Mouse (Mus musculus): Measurements from ENCODE around the gene Taf11. TPM values are rescaled to one million over a fixed set of nuclear protein-coding genes. Genes with fewer than 3 reads are reported as not detected.

The Taf11 gene
- polyA plus RNA-seq, 1 experiment from 2014 or later, result 60.9 TPM

GRCm38 (mm10) chr17:27914742-27915141, 5.1 kb upstream of the Taf11 start:
- Histone ChIP-seq H3K4me1 (peaks cover 15% of the 10 kb centered on the region), H3K9ac (no peak overlapping the region), H3K4me2 (no peak overlapping the region), H3K4me3 (no peak overlapping the region), H3K36me3 (peaks cover 7% of the 10 kb centered on the region; the same call in 1 of the 2 replicates), H3K9me3 (no peaks in the 10 kb centered on the region), H3K27me3 (no peaks in the 10 kb centered on the region), H3K27ac (no peak overlapping the region)
- WGBS, result 78% methylated on average over 4 of the region's 4 CpGs
- ATAC-seq (ENCODE audit: insufficient number of reproducible peaks, low FRiP score, low TSS enrichment, low read depth), result no peak

- H3K36me3 ChIP-seq, result peaks cover 7% of the 10 kb centered on the region; the same call in 1 of the 2 replicates
- H3K4me2 ChIP-seq, result no peak overlapping the region
- no peak for ATAC-seq (ENCODE audit: insufficient number of reproducible peaks, low FRiP score, low TSS enrichment, low read depth)
- H3K9me3 ChIP-seq, result no peaks in the 10 kb centered on the region
- no peak overlapping the region for H3K9ac ChIP-seq
- H3K4me1 ChIP-seq, result peaks cover 25% of the 10 kb centered on the region
- no peaks in the 10 kb centered on the region for H3K27me3 ChIP-seq
- no peak overlapping the region for H3K4me3 ChIP-seq
- 84% methylated on average over 7 of the region's 7 CpGs for WGBS
- no peak overlapping the region for H3K27ac ChIP-seq
Observed at GRCm38 (mm10) chr17:27911371-27911770, 1.7 kb upstream of the Taf11 start.

GRCm38 (mm10) chr17:27908888-27909621, 589 bp downstream of the Taf11 start, which contains the start of gene Anks1:
Gene Anks1, plus strand, starts transcription at chr17:27909306.
- Histone ChIP-seq H3K4me2 (peak within 1 kb of the TSS; percentile 81), H3K4me3 (peak within 1 kb of the TSS; percentile 97)
- under 1% methylated on average over 62 of the region's 78 CpGs for WGBS

GRCm38 (mm10) chr17:27908206-27908887, 1.3 kb downstream of the Taf11 start:
- no peak for ATAC-seq (ENCODE audit: insufficient number of reproducible peaks, low FRiP score, low TSS enrichment, low read depth)

More at GRCm38 (mm10) chr17:27908888-27909621, 589 bp downstream of the Taf11 start, which contains the start of gene Anks1:
- peak within 1 kb of the TSS; percentile 93 for H3K27ac ChIP-seq
- H3K9me3 ChIP-seq, result no peaks in the 10 kb centered on the region
- peaks cover 13% of the 10 kb centered on the region; the same call in 1 of the 2 replicates for H3K36me3 ChIP-seq
- ATAC-seq (ENCODE audit: insufficient number of reproducible peaks, low FRiP score, low TSS enrichment, low read depth), result peak; percentile 88
- no peaks in the 10 kb centered on the region for H3K27me3 ChIP-seq
- H3K9ac ChIP-seq, result peak within 1 kb of the TSS; percentile 85
- peaks cover 28% of the 10 kb centered on the region for H3K4me1 ChIP-seq

GRCm38 (mm10) chr17:27907512-27908205, 2.0 kb downstream of the Taf11 start:
- whole genome bisulfite sequencing, result under 1% methylated on average over 45 of the region's 45 CpGs
- H3K4me1 ChIP-seq, result peaks cover 28% of the 10 kb centered on the region
- ATAC-seq (ENCODE audit: insufficient number of reproducible peaks, low FRiP score, low TSS enrichment, low read depth), result peak; percentile 61; the same call in 1 of the 2 replicates
- peaks cover 19% of the 10 kb centered on the region for H3K36me3 ChIP-seq
- H3K4me2 ChIP-seq, result peak overlapping the region; percentile 81
- H3K27ac ChIP-seq, result peak overlapping the region; percentile 93
- H3K9ac ChIP-seq, result peak overlapping the region; percentile 76
- H3K4me3 ChIP-seq, result peak overlapping the region; percentile 97
- no peaks in the 10 kb centered on the region for H3K9me3 ChIP-seq
- H3K27me3 ChIP-seq, result no peaks in the 10 kb centered on the region

More at GRCm38 (mm10) chr17:27908206-27908887, 1.3 kb downstream of the Taf11 start:
- Histone ChIP-seq H3K27ac (peak overlapping the region; percentile 93), H3K4me3 (peak overlapping the region; percentile 97), H3K36me3 (peaks cover 13% of the 10 kb centered on the region), H3K27me3 (no peaks in the 10 kb centered on the region), H3K4me2 (peak overlapping the region; percentile 81), H3K9me3 (no peaks in the 10 kb centered on the region), H3K9ac (peak overlapping the region; percentile 85; the same call in 1 of the 2 replicates), H3K4me1 (peaks cover 28% of the 10 kb centered on the region)
- WGBS, result under 1% methylated on average over 12 of the region's 12 CpGs

GRCm38 (mm10) chr17:27886499-27887210, 23.0 kb downstream of the Taf11 start:
- H3K27ac ChIP-seq, result no peak overlapping the region
- H3K27me3 ChIP-seq, result no peaks in the 10 kb centered on the region
- no peak overlapping the region for H3K4me3 ChIP-seq
- H3K9ac ChIP-seq, result no peak overlapping the region
- no peak overlapping the region for H3K4me2 ChIP-seq
- no peaks in the 10 kb centered on the region for H3K4me1 ChIP-seq
- H3K9me3 ChIP-seq, result no peaks in the 10 kb centered on the region
- no peak for ATAC-seq (ENCODE audit: insufficient number of reproducible peaks, low FRiP score, low TSS enrichment, low read depth)
- 83% methylated on average over 19 of the region's 19 CpGs for WGBS
- H3K36me3 ChIP-seq, result peaks cover 86% of the 10 kb centered on the region

- Histone ChIP-seq H3K9me3 (no peaks in the 10 kb centered on the region), H3K4me3 (no peak overlapping the region), H3K9ac (no peak overlapping the region), H3K4me2 (no peak overlapping the region), H3K27me3 (no peaks in the 10 kb centered on the region), H3K36me3 (peaks cover 87% of the 10 kb centered on the region), H3K4me1 (no peaks in the 10 kb centered on the region), H3K27ac (no peak overlapping the region)
- 89% methylated on average over 6 of the region's 6 CpGs for WGBS
- ATAC-seq (ENCODE audit: insufficient number of reproducible peaks, low FRiP score, low TSS enrichment, low read depth), result no peak
Observed at GRCm38 (mm10) chr17:27883994-27884393, 25.6 kb downstream of the Taf11 start.

GRCm38 (mm10) chr17:27883129-27883528, 26.5 kb downstream of the Taf11 start:
- H3K4me2 ChIP-seq, result no peak overlapping the region
- no peak overlapping the region for H3K27ac ChIP-seq
- 89% methylated on average over 8 of the region's 8 CpGs for WGBS
- no peak overlapping the region for H3K9ac ChIP-seq
- H3K4me1 ChIP-seq, result no peaks in the 10 kb centered on the region
- no peak for ATAC-seq (ENCODE audit: insufficient number of reproducible peaks, low FRiP score, low TSS enrichment, low read depth)
- H3K4me3 ChIP-seq, result no peak overlapping the region
- H3K27me3 ChIP-seq, result no peaks in the 10 kb centered on the region
- no peaks in the 10 kb centered on the region for H3K9me3 ChIP-seq
- peaks cover 89% of the 10 kb centered on the region for H3K36me3 ChIP-seq

GRCm38 (mm10) chr17:27881518-27881917, 28.1 kb downstream of the Taf11 start:
- H3K9me3 ChIP-seq, result no peaks in the 10 kb centered on the region
- no peaks in the 10 kb centered on the region for H3K4me1 ChIP-seq
- H3K4me3 ChIP-seq, result no peak overlapping the region
- WGBS, result 66% methylated on average over 11 of the region's 11 CpGs
- H3K36me3 ChIP-seq, result peaks cover 81% of the 10 kb centered on the region
- H3K27ac ChIP-seq, result no peak overlapping the region
- no peak for ATAC-seq (ENCODE audit: insufficient number of reproducible peaks, low FRiP score, low TSS enrichment, low read depth)
- H3K4me2 ChIP-seq, result no peak overlapping the region
- H3K9ac ChIP-seq, result no peak overlapping the region
- H3K27me3 ChIP-seq, result no peaks in the 10 kb centered on the region

GRCm38 (mm10) chr17:27874510-27874909, 35.1 kb downstream of the Taf11 start:
- Histone ChIP-seq H3K36me3 (peaks cover 18% of the 10 kb centered on the region), H3K4me1 (no peaks in the 10 kb centered on the region), H3K9me3 (no peaks in the 10 kb centered on the region), H3K9ac (no peak overlapping the region), H3K27ac (no peak overlapping the region), H3K4me3 (no peak overlapping the region), H3K27me3 (no peaks in the 10 kb centered on the region), H3K4me2 (no peak overlapping the region)
- 67% methylated on average over 5 of the region's 5 CpGs for WGBS
- ATAC-seq (ENCODE audit: insufficient number of reproducible peaks, low FRiP score, low TSS enrichment, low read depth), result no peak

GRCm38 (mm10) chr17:27873583-27873982, 36.1 kb downstream of the Taf11 start:
- Histone ChIP-seq H3K4me2 (no peak overlapping the region), H3K27ac (no peak overlapping the region), H3K9me3 (no peaks in the 10 kb centered on the region), H3K9ac (no peak overlapping the region), H3K27me3 (no peaks in the 10 kb centered on the region), H3K36me3 (peaks cover 9% of the 10 kb centered on the region), H3K4me3 (no peak overlapping the region), H3K4me1 (no peaks in the 10 kb centered on the region)
- WGBS, result 71% methylated on average over 3 of the region's 3 CpGs
- ATAC-seq (ENCODE audit: insufficient number of reproducible peaks, low FRiP score, low TSS enrichment, low read depth), result no peak
